Mouse (Mus musculus) limb, embryonic 11.5 days (tissue): Measurements from ENCODE around the gene 9330182L06Rik. TPM values are rescaled to one million over a fixed set of nuclear protein-coding genes. Genes with fewer than 3 reads are reported as not detected.

Experiments used
- ATAC-seq: fragments of 200-750 bp; cut with Nextera tagmentation; 2 replicates; pipeline ENCODE4 v1.8.0; 2017; ENCODE audit warnings: low read depth; ENCODE audit not compliant: insufficient number of reproducible peaks, low FRiP score, low TSS enrichment
- DNase-seq: peaks from one replicate; pipeline ENCODE4 v3.0.0-alpha.2; 2015; ENCODE audit warnings: low spot score
- H3K27ac ChIP-seq: fragments of 300-500 bp; sonication (generic); replicated peaks from 2 replicates; pipeline ENCODE4 v1.5.1; 2014; ENCODE audit warnings: low read depth, mild to moderate bottlenecking, low read length
- H3K27me3 ChIP-seq: fragments of 300-500 bp; sonication (generic); 2 replicates; pipeline ENCODE4 v1.6.1; 2014; ENCODE audit warnings: mild to moderate bottlenecking, low read length, mixed read lengths; ENCODE audit not compliant: control insufficient read depth, insufficient read depth
- H3K36me3 ChIP-seq: fragments of 300-500 bp; sonication (generic); 2 replicates; pipeline ENCODE4 v1.6.1; 2014; ENCODE audit warnings: mild to moderate bottlenecking, low read length, moderate library complexity, mixed read lengths; ENCODE audit not compliant: control insufficient read depth, insufficient read depth
- H3K4me1 ChIP-seq: fragments of 300-500 bp; sonication (generic); 2 replicates; pipeline ENCODE4 v1.6.1; 2014; ENCODE audit warnings: low read length, mixed read lengths; ENCODE audit not compliant: control insufficient read depth, insufficient read depth
- H3K4me2 ChIP-seq: fragments of 300-500 bp; sonication (generic); 2 replicates; pipeline ENCODE4 v1.6.1; 2014; ENCODE audit warnings: low read depth, mild to moderate bottlenecking, moderate library complexity; ENCODE audit not compliant: severe bottlenecking
- H3K4me3 ChIP-seq: fragments of 300-500 bp; sonication (generic); 2 replicates; pipeline ENCODE4 v1.5.1; 2014; ENCODE audit warnings: low read depth, low read length
- H3K9ac ChIP-seq: fragments of 300-500 bp; sonication (generic); 2 replicates; pipeline ENCODE4 v1.6.1; 2014; ENCODE audit warnings: mild to moderate bottlenecking, low read length
- H3K9me3 ChIP-seq: fragments of 300-500 bp; sonication (generic); 2 replicates; pipeline ENCODE4 v1.6.1; 2016; ENCODE audit warnings: low read length; ENCODE audit not compliant: control insufficient read depth
- WGBS: fragments of 180-500 bp; shearing (Covaris S2); extraction: QIAGEN DNeasy Blood & Tissue Kit; methylation state at CpG from one replicate; pipeline ENCODE4 v1.1.7; 2014; 5-methylcytosine and 5-hydroxymethylcytosine counted together
- polyA plus RNA-seq: library from polyadenylated mRNA; unstranded; fragments of >200 nt; fragmentation: Nextera tagmentation; extraction: Ambion mirVana; gene quantifications from 2 replicates; pipeline ENCODE4 v1.2.1, GENCODE M21; 2014

The 9330182L06Rik gene
- polyA plus RNA-seq, 1 experiment from 2014 or later, result 2.7 TPM

DNA sequence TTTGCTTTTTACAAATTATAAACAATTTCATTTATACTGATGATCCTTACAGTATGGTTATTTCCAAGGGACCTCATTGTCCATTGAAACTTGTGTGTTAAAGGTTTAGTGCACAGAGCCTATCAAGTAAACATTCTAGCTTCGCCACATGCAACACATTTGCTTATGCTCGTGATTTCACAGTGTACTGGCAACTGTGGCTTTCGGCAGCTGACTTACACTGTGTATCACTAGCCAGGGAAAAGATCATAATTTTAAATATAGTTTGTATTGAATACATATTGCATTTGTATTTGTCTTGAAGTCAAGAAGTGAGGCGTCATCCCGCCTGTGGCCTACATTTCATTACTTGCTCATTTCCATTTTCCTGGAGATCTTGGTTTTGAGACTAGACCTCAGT is 86.2 kb downstream of the 9330182L06Rik start:
- H3K27me3 ChIP-seq, result no peaks in the 10 kb centered on the region

DNA sequence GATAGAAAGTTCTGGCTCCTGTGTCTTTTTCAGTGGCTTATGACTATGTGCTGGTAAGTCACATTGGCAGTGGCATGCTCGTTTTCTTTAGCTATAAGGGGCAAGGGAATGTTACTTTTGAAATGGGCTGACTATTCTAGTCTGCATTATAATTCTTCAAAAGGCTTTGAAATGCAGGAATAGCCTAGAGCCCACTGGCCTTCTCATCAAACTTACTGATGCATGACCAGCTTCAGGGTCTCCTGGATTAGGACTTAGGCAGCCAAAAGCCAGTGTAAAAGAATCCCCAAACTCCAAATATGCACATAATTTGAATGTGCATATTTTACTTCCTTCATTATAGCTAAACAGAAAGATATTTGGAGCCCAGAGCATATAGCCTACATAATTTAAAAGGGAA is 86.7 kb downstream of the 9330182L06Rik start:
- 77% methylated on average over 1 of the region's 1 CpGs for WGBS
- Histone ChIP-seq H3K4me1 (no peaks in the 10 kb centered on the region), H3K9ac (no peak overlapping the region), H3K9me3 (no peaks in the 10 kb centered on the region), H3K4me3 (no peak overlapping the region), H3K36me3 (no peaks in the 10 kb centered on the region), H3K27ac (no peak overlapping the region), H3K27me3 (no peaks in the 10 kb centered on the region), H3K4me2 (no peak overlapping the region)
- DNase-seq (no peak), ATAC-seq (no peak)

More for the DNA sequence above, 86.2 kb downstream of the 9330182L06Rik start:
- H3K9me3 ChIP-seq, result no peaks in the 10 kb centered on the region
- no peaks in the 10 kb centered on the region for H3K4me1 ChIP-seq
- no peaks in the 10 kb centered on the region for H3K36me3 ChIP-seq
- no peak overlapping the region for H3K9ac ChIP-seq
- DNase-seq, result no peak
- H3K27ac ChIP-seq, result no peak overlapping the region
- 87% methylated on average over 5 of the region's 5 CpGs for WGBS
- no peak overlapping the region for H3K4me3 ChIP-seq
- no peak overlapping the region for H3K4me2 ChIP-seq
- no peak for ATAC-seq

DNA sequence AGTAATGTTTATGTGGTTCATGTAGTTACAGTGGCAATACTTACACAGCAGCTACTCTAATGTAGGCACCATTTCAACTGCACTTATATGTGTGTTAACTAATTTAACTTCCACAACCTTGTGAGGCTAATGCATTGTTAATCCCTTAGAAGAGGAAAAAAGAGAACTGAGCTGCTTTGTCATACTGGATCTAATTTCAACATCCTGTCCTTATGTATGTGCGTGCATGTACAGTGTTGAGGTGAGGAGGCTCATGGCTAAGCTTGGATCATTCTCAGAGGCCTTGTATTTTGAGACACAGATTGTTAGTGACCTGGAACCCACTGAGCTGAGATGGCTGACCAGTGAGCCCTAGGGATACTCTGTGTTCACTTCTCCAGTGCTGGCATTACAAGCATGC is 88.3 kb downstream of the 9330182L06Rik start:
- Histone ChIP-seq H3K4me1 (no peaks in the 10 kb centered on the region), H3K4me3 (no peak overlapping the region), H3K27me3 (no peaks in the 10 kb centered on the region), H3K9ac (no peak overlapping the region), H3K9me3 (no peaks in the 10 kb centered on the region), H3K27ac (no peak overlapping the region), H3K4me2 (no peak overlapping the region), H3K36me3 (no peaks in the 10 kb centered on the region)
- no peak for ATAC-seq
- WGBS, result 93% methylated on average over 1 of the region's 1 CpGs
- no peak for DNase-seq

DNA sequence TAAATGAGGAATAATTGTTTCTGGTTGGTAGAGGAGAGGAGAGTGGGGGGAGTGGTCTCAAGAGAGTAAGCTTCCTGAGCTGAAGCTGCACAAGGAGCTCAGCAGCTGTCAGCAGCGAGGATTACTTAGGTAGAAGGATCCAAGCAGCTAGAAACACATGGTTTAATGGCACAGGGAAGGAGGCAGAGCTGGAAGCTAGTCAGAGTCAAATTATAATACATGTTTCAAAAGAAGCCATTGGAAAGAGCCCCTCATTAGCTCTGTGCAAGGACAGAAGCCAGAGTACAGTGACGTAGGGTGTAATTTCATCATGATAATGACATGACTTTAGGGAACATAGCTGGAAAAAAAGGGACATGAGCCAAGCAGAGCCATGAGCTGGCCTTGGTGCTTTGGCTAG is 92.2 kb downstream of the 9330182L06Rik start:
- Histone ChIP-seq H3K4me2 (no peak overlapping the region), H3K9ac (no peak overlapping the region), H3K27ac (no peak overlapping the region), H3K36me3 (no peaks in the 10 kb centered on the region), H3K4me1 (no peaks in the 10 kb centered on the region), H3K27me3 (no peaks in the 10 kb centered on the region), H3K9me3 (no peaks in the 10 kb centered on the region), H3K4me3 (no peak overlapping the region)
- DNase-seq (no peak), ATAC-seq (no peak)
- WGBS, result 46% methylated on average over 2 of the region's 2 CpGs

DNA sequence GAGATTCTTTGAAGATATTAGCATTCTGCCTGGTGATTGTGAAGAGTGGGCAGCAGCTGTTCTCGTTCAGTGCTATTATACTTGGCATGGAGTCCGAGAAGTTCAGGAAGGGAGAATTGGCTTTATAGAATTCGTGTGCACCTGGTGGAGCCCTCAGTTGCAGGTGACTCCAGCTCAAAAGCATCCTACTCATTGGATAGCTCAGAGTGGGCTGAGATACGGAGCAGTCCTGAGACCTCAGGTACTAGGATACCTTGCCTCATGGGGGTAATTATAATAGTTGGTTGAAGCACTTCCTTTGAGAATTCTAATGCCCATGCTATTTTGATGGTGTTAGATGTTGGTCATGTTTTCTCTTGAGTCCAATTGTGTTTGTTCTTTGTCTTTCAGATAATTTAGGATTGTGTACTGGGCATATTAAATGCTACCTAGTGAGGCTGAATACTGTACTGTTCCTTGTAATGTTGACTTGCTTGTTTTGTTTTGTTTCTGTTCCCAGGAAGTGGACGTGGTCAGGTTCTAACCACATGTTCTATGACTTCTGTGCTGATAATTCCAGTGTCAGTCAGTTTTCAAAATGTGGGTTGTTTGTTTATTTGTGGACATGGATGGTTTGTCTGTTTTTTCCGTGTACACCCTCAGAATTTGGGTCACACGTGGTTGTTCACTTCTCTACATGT is 96.2 kb downstream of the 9330182L06Rik start:
- H3K4me1 ChIP-seq, result no peaks in the 10 kb centered on the region
- WGBS, result 80% methylated on average over 7 of the region's 7 CpGs

DNA sequence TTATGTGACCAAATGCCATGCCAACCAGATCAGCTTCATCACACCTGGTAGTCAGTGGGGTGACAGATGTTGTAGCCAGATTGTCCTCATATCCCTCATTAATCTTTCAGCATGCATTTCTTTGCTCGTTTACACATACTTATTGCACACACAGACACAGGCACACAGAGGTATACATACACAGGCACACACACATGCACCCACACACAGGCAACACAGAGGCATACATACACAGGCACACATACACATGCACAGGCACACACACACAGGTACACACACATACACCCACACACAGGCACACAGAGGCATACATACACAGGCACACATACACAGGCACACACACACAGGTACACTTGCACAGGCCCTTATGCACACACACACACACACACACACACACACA is 99.0 kb downstream of the 9330182L06Rik start:
- ATAC-seq, result no peak
- 62% methylated on average over 1 of the region's 1 CpGs for WGBS
- H3K4me1 ChIP-seq, result no peaks in the 10 kb centered on the region

More for the DNA sequence above, 96.2 kb downstream of the 9330182L06Rik start:
- H3K27me3 ChIP-seq, result no peaks in the 10 kb centered on the region
- no peak overlapping the region for H3K9ac ChIP-seq
- no peaks in the 10 kb centered on the region for H3K36me3 ChIP-seq
- ATAC-seq, result no peak
- H3K4me2 ChIP-seq, result no peak overlapping the region
- no peak overlapping the region for H3K27ac ChIP-seq
- H3K4me3 ChIP-seq, result no peak overlapping the region
- H3K9me3 ChIP-seq, result no peaks in the 10 kb centered on the region
- DNase-seq, result no peak

DNA sequence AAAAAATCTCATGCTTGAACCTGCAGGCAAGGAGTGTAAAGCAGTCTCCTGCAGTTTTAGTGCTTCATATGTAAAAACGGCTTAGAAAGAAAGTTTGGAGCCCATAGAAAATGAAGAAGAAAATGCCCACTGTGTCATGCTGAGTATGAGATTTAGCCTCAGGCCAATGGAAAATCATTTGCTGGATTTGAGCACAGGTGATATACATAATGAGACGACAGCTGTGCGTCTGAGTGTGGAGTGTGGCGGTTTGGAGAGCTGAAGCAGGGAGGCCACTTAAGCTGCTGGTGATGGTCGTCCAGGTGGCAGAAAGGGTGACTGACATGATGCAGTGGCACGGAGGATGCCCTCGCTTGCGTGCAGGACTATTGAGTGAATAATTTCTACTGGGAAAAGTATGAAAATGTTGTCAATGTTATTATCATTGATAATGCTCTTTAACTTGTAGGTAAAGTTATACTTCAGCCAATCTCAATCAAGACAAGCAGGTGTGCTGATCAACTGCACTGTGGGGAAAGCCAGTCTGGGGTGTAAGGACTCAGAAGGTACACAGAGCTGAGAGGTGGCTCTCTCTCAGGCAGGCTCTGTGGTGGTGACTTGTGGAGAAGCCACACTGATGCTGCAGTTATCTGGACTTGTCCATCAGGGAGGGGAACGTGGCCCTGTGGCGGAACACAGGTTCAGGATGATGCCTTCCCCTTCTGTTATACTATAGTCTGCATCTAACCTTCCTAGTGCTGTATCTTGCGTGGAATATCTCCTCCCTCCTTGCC is 102.2 kb downstream of the 9330182L06Rik start:
- ATAC-seq, result no peak
- Histone ChIP-seq H3K36me3 (no peaks in the 10 kb centered on the region), H3K4me3 (no peak overlapping the region), H3K27me3 (no peaks in the 10 kb centered on the region), H3K9me3 (no peaks in the 10 kb centered on the region), H3K4me2 (no peak overlapping the region), H3K27ac (no peak overlapping the region), H3K4me1 (no peaks in the 10 kb centered on the region), H3K9ac (no peak overlapping the region)
- WGBS, result 69% methylated on average over 11 of the region's 11 CpGs
- DNase-seq, result no peak

More for the DNA sequence above, 99.0 kb downstream of the 9330182L06Rik start:
- Histone ChIP-seq H3K27ac (no peak overlapping the region), H3K4me3 (no peak overlapping the region), H3K9ac (no peak overlapping the region), H3K27me3 (no peaks in the 10 kb centered on the region), H3K4me2 (no peak overlapping the region), H3K9me3 (no peaks in the 10 kb centered on the region), H3K36me3 (no peaks in the 10 kb centered on the region)
- DNase-seq, result no peak

DNA sequence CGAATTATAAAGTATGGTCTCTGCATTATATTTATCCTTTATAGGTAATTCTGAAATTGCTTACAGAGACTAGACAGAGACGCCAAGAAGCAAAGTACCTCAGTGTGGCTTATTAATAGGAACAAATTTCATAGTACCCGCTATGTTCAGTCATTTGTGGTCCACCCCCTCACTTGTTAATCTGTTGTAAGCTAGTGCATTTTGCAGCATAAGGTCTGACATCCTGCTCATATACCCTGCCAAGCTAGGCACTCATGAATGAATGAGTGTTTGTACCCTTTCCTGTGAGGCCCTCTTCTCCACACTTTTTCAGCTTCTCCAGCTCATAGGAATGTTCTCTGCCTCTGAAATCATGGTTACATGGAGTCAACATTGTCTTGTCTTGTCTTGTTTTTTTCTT is 105.2 kb downstream of the 9330182L06Rik start:
- no peaks in the 10 kb centered on the region for H3K36me3 ChIP-seq
- WGBS, result 87% methylated on average over 3 of the region's 3 CpGs
- H3K9ac ChIP-seq, result no peak overlapping the region
- H3K4me3 ChIP-seq, result no peak overlapping the region
- no peak for ATAC-seq
- H3K9me3 ChIP-seq, result no peaks in the 10 kb centered on the region
- H3K4me2 ChIP-seq, result no peak overlapping the region
- no peaks in the 10 kb centered on the region for H3K4me1 ChIP-seq
- no peaks in the 10 kb centered on the region for H3K27me3 ChIP-seq
- no peak for DNase-seq
- H3K27ac ChIP-seq, result no peak overlapping the region
